Mouse (Mus musculus): ENCODE measurements around the gene Ttpal. TPM values are rescaled to one million over a fixed set of nuclear protein-coding genes. Genes with fewer than 3 reads are reported as not detected.

Ttpal gene
- polyA plus RNA-seq (2014; fragmentation: Illumina TruSeq; extraction: RNeasy Lipid Tissue Mini Kit (QIAGEN cat#74804); ENCODE audit: low read depth, low replicate concordance) = 35.2 TPM

DNA sequence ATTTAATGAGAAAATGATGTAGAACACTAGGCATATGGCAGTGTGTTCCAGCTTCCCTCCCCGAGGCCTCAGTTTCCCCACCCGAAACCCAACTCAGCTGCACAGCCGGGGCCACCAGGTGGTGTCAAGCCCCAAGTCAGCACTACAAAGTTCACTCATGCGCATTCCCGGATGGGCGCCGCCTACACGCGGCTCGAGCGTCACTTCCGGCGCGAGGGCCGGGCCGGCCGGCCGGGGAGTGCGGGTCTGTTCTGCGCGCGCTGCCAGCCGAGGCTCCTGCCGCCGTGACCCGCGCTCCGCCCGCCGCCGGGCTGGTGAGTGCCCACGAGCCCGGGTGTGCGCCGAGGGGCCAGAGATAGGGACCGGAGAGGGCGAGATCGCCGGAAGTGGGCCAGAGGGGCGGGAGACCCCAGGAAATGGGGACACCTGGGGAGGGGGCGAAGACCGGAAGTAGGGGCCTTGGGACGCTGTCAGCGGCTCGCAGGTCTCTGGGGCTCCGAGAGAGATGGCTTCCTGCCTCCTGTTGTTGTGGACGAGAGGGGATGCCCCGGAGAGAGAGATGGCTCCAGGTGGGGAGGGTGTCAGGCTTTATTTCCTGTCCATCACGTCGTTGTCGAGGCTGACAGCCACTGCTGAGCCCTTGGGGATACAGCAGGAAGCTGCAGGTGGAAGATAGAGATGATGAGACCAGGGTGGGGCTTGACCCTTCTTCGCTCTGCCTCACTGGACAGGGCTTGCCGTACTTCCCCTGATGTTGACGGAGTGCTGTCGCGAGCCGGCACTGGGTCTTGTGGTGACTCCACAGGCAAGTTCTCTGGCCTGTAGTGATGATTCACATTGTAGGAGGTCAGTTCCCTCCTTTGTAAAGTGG is at the start of gene Ttpal:
TSS of gene Ttpal (plus strand) at position 214 of the 871 bp plus-strand sequence.

DNA sequence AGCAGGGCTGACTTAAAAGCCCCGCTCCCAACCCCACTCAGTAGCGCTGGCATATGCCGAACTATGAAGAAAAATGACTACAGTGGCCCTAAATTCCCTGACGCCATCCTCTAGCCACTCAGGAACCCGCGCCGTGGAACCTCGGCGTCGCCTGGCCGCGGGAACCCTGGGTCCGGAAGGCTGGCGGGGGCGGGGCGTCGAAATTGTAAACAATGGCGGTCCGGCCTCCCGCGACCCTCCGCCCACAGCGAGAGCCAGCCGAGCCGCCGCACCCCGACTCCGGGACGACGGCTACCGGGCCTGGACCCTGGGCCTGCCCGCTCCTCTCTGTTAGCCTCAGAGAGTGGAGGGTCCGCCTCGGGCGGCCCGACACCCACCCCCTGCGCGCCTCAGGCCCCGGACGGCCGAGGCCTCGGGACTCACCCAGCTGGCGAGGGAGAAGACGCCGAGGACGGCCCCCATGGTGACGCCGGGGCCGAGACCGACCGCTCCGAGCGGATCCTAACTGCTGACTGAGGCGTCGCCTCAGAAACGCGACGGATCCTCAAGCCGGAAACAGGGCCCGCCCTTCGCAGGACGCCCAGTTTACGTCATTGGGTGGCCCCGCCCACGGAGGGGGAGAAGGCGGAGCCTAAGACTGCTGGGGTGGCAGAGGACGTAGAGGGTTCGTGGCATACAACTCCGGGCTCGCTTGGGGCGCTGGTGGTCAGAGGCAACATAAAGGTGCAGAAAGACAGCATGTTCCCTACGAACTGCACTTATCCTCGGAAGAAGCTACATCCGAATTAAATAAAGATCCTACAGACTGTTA is 42.7 kb downstream of the Ttpal start, which contains the start of gene Serinc3:
TSS of gene Serinc3 (minus strand) at position 557 of the 811 bp plus-strand sequence.

DNA sequence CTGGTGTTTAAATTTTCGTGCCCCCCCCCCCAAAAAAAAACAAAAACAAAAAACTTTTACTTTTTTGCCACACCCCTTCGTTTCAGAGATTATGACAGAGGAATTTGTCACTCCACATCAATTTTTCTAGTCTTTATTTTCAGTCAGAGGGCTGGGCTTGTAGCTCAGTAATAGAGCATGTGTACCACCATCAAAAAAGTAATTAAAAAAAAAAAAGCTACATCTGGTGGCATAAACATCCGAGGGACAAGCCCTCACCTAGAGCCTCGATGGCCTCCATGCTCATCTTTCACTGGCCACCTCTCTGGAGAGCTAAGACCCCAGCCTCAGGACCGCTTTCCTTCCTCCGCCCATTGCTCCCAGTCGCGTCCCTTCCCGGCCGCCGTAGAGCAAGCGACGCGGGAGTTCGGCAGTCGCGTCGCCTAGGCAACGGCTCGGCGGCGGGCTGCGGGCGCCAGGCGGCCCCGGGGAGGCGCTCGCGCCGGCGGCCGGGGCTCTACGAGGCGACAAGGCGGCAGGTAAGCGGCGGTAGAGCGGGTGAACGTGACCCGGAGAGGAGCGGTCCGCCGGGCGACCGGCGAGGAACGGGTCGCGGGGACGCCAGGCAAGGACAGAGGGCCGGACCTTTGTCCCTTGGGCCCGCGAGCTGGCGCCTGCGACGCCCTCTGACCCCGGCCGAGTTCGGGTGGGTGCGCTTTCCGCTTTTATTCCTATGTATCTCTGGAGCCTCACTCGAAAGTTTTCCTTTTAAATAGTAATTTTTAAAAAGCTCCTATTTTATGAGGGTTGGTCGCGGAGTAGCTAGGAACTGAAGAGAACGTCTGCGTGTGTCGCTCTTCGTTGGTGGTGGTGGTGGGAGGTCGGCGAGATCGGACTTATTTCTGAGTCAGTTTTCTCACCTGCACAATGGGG is 56.1 kb downstream of the Ttpal start, which contains the start of gene Pkig:
TSS of gene Pkig (plus strand) at position 412 of the 912 bp plus-strand sequence.

Other genes starting within 250 kb of the Ttpal start
- not detected for gene Jph2, start 204.3 kb upstream of the Ttpal start, polyA plus RNA-seq (2014; fragmentation: Illumina TruSeq; extraction: RNeasy Lipid Tissue Mini Kit (QIAGEN cat#74804); ENCODE audit: low read depth, low replicate concordance)
- 51.5 TPM for gene Oser1, start 177.6 kb upstream of the Ttpal start, polyA plus RNA-seq (2014; fragmentation: Illumina TruSeq; extraction: RNeasy Lipid Tissue Mini Kit (QIAGEN cat#74804); ENCODE audit: low read depth, low replicate concordance)
- gene Gdap1l1, start 163.8 kb upstream of the Ttpal start, polyA plus RNA-seq (2014; fragmentation: Illumina TruSeq; extraction: RNeasy Lipid Tissue Mini Kit (QIAGEN cat#74804); ENCODE audit: low read depth, low replicate concordance) = not detected
- 75.2 TPM for gene Fitm2, start 129.7 kb upstream of the Ttpal start, polyA plus RNA-seq (2014; fragmentation: Illumina TruSeq; extraction: RNeasy Lipid Tissue Mini Kit (QIAGEN cat#74804); ENCODE audit: low read depth, low replicate concordance)
- gene R3hdml, start 110.0 kb upstream of the Ttpal start, polyA plus RNA-seq (2014; fragmentation: Illumina TruSeq; extraction: RNeasy Lipid Tissue Mini Kit (QIAGEN cat#74804); ENCODE audit: low read depth, low replicate concordance) = not detected
- gene Hnf4a, start 95.5 kb upstream of the Ttpal start, polyA plus RNA-seq (2014; fragmentation: Illumina TruSeq; extraction: RNeasy Lipid Tissue Mini Kit (QIAGEN cat#74804); ENCODE audit: low read depth, low replicate concordance) = not detected
- gene Serinc3, start 42.8 kb downstream of the Ttpal start, polyA plus RNA-seq (2014; fragmentation: Illumina TruSeq; extraction: RNeasy Lipid Tissue Mini Kit (QIAGEN cat#74804); ENCODE audit: low read depth, low replicate concordance) = 1,406 TPM
- gene Pkig, start 56.1 kb downstream of the Ttpal start, polyA plus RNA-seq (2014; fragmentation: Illumina TruSeq; extraction: RNeasy Lipid Tissue Mini Kit (QIAGEN cat#74804); ENCODE audit: low read depth, low replicate concordance) = 27.9 TPM
- 0.35 TPM for gene Ada, start 147.9 kb downstream of the Ttpal start, polyA plus RNA-seq (2014; fragmentation: Illumina TruSeq; extraction: RNeasy Lipid Tissue Mini Kit (QIAGEN cat#74804); ENCODE audit: low read depth, low replicate concordance)
- not detected for gene Ccn5, start 218.5 kb downstream of the Ttpal start, polyA plus RNA-seq (2014; fragmentation: Illumina TruSeq; extraction: RNeasy Lipid Tissue Mini Kit (QIAGEN cat#74804); ENCODE audit: low read depth, low replicate concordance)

Data from adrenal gland, adult 10 weeks (tissue).